Mouse (Mus musculus) ES-Bruce4 (cell line): ENCODE results near the gene Prss30.

Experiments
- CTCF ChIP-seq: IDR thresholded peaks from one replicate; pipeline ENCODE4 v1.8.1; 2011; ENCODE audit warnings: low read depth, low read length
- POLR2A ChIP-seq: IDR thresholded peaks from one replicate; pipeline ENCODE4 v1.8.1; 2011; ENCODE audit warnings: low read length; ENCODE audit not compliant: insufficient read depth

- TF ChIP-seq CTCF, result no peak
- TF ChIP-seq POLR2A, result no peak
Measured at GRCm38 (mm10) chr17:24005049-24005448, 24.7 kb upstream of the Prss30 start.
